Mouse (Mus musculus) kidney, embryonic 16.5 days (tissue): ENCODE measurements at regions not wholly inside any gene's neighbourhood (a gene's known extent, or its start where the extent isn't known, plus 50 kb on each side); places are given as distances from the start of the nearest gene placed in this dataset.

Experiments
- ATAC-seq: fragments of 200-750 bp; cut with Nextera tagmentation; 2 replicates; pipeline ENCODE4 v1.8.0; 2017; ENCODE audit warnings: moderate TSS enrichment; ENCODE audit not compliant: low FRiP score, low TSS enrichment
- H3K27ac ChIP-seq: fragments of 300-500 bp; sonication (generic); 2 replicates; pipeline ENCODE4 v1.5.1; 2014; ENCODE audit warnings: low read length
- H3K27me3 ChIP-seq: fragments of 300-500 bp; sonication (generic); 2 replicates; pipeline ENCODE4 v1.6.1; 2014; ENCODE audit warnings: low read length, control low read depth, mixed read lengths; ENCODE audit not compliant: insufficient read depth
- H3K36me3 ChIP-seq: fragments of 300-500 bp; sonication (generic); 2 replicates; pipeline ENCODE4 v1.6.1; 2014; ENCODE audit warnings: low read length, control low read depth, mixed read lengths; ENCODE audit not compliant: insufficient read depth
- H3K4me1 ChIP-seq: fragments of 300-500 bp; sonication (generic); 2 replicates; pipeline ENCODE4 v1.6.1; 2014; ENCODE audit warnings: low read length, control low read depth, mixed read lengths; ENCODE audit not compliant: insufficient read depth
- H3K4me2 ChIP-seq: fragments of 300-500 bp; sonication (generic); replicated peaks from 2 replicates; pipeline ENCODE4 v1.6.1; 2014; ENCODE audit warnings: low read depth, low read length
- H3K4me3 ChIP-seq: fragments of 300-500 bp; sonication (generic); 2 replicates; pipeline ENCODE4 v1.5.1; 2014; ENCODE audit warnings: mild to moderate bottlenecking, low read length
- H3K9ac ChIP-seq: fragments of 300-500 bp; sonication (generic); replicated peaks from 2 replicates; pipeline ENCODE4 v1.6.1; 2014; ENCODE audit warnings: low read length
- H3K9me3 ChIP-seq: fragments of 300-500 bp; sonication (generic); 2 replicates; pipeline ENCODE4 v1.6.1; 2016; ENCODE audit warnings: low read length, control low read depth
- WGBS: fragments of 180-500 bp; shearing (Covaris S2); extraction: QIAGEN DNeasy Blood & Tissue Kit; methylation state at CpG from one replicate; pipeline ENCODE4 v1.1.7; 2014; 5-methylcytosine and 5-hydroxymethylcytosine counted together

DNA sequence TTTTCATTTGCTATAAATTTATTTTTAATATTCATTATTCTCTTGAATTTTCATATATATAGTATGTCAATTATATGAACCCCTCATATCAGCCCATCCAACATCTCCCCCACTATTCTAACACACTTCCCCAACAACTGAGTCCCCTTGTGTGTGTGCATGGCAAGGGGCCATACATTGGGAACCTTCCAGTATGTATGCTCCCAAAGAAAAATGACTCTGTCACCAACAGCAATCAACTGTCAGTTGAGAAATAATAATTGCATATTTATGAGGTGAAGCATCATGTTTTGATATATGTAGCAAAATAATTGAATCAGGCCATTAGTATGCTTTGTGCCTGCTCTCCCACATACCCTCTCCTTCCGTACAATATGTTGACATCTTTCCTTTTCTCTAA is 474.7 kb downstream of the Pdcd6ip start:
- 82% methylated on average over 1 of the region's 1 CpGs for WGBS
- H3K4me3 ChIP-seq = no peak overlapping the region
- no peaks in the 10 kb centered on the region for H3K4me1 ChIP-seq
- no peak for ATAC-seq
- no peak overlapping the region for H3K9ac ChIP-seq
- no peak overlapping the region for H3K27ac ChIP-seq
- H3K36me3 ChIP-seq = no peaks in the 10 kb centered on the region
- no peaks in the 10 kb centered on the region for H3K27me3 ChIP-seq
- H3K4me2 ChIP-seq = no peak overlapping the region
- no peaks in the 10 kb centered on the region for H3K9me3 ChIP-seq

DNA sequence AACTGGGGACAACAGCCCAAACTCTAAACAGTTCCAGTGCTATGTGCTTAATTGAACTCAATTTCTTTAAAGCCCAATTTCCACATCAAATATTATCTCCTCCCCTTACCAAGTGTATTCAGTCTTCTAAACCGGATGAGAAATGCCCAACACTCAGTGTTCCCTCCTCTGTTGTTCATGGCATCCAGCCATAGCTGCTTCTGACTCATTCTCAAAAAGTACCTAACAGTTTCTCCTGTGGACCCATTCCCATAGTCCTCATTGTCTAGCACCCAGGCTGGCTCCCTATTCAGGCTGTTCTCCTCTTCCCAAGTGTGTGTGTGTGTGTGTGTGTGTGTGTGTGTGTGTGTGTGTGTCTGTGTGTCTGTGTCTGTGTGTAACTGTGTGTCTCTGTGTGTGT is 478.7 kb downstream of the Pdcd6ip start:
- H3K9me3 ChIP-seq = peaks cover 3% of the 10 kb centered on the region; the same call in 1 of the 2 replicates
- ATAC-seq = no peak
- no peak overlapping the region for H3K4me3 ChIP-seq
- no peak overlapping the region for H3K27ac ChIP-seq
- no peaks in the 10 kb centered on the region for H3K27me3 ChIP-seq
- H3K4me1 ChIP-seq = no peaks in the 10 kb centered on the region
- 71% methylated on average over 1 of the region's 1 CpGs for WGBS
- H3K4me2 ChIP-seq = no peak overlapping the region
- no peak overlapping the region for H3K9ac ChIP-seq
- no peaks in the 10 kb centered on the region for H3K36me3 ChIP-seq

DNA sequence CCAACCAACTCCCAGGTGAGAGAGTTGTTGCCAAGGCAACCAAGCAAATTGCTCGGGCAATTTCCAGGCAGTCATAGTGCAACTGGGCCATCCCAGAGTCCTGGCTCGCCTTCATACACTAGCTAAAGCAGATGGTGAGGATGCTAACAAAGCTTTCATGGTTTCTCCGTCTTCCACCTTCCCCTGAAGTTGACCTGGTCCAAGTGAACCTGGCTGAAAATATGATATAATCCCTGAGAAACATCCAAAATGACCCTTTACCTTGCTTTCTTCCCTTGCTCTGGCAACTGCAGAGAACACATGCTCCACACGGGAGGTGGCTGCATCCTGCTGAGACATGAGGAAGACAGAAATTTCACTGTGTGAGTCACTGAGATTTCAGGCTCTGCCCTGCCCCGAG is 494.1 kb downstream of the Pdcd6ip start:
- Histone ChIP-seq H3K9ac (no peak overlapping the region), H3K27ac (no peak overlapping the region), H3K27me3 (no peaks in the 10 kb centered on the region), H3K4me1 (no peaks in the 10 kb centered on the region), H3K36me3 (no peaks in the 10 kb centered on the region), H3K4me2 (no peak overlapping the region), H3K9me3 (no peaks in the 10 kb centered on the region), H3K4me3 (no peak overlapping the region)
- 85% methylated on average over 5 of the region's 5 CpGs for WGBS
- no peak for ATAC-seq

DNA sequence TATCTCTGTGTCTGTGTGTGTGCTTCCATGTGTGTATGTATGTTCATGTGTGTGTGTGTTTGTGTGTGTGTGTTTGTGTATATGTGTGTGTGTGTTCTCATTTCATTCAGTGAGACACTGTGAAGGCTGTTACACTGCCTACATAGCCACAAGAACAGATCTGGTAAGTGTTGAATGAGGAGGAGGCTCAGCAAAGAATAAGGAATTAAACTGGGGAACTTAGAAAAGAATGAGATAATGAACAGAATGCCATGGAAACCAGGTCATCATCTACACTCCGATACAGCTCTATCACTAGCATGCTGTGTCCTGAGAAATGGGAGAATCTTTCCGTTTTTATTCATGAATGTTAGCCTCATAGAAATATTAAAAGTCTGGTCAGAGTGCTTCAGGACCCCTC is 495.7 kb downstream of the Pdcd6ip start:
- H3K9me3 ChIP-seq = no peaks in the 10 kb centered on the region
- no peaks in the 10 kb centered on the region for H3K4me1 ChIP-seq
- H3K4me2 ChIP-seq = no peak overlapping the region
- H3K27ac ChIP-seq = no peak overlapping the region
- no peak for ATAC-seq
- H3K36me3 ChIP-seq = no peaks in the 10 kb centered on the region
- WGBS = 79% methylated on average over 2 of the region's 2 CpGs
- no peak overlapping the region for H3K4me3 ChIP-seq
- no peak overlapping the region for H3K9ac ChIP-seq
- no peaks in the 10 kb centered on the region for H3K27me3 ChIP-seq

DNA sequence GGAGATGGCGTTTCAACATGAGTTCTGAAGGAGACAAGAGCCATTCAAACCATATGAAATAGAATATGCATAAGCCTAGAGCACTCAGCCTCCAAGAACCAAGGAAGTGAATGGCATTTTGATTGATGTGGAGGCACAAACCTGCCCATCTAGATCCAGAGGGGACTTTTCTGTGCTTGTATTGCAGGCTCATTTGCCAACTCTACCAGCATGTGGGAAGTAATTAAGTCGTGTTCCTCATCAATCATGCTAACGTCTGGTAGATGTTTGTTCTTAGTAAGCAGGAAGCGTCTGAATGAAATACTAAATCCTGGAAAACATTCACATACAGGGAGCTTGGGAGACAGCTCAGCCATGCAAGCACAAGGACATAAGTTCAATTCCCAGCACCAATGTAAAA is 499.9 kb downstream of the Pdcd6ip start:
- Histone ChIP-seq H3K27me3 (no peaks in the 10 kb centered on the region), H3K9me3 (no peaks in the 10 kb centered on the region), H3K27ac (no peak overlapping the region), H3K4me1 (no peaks in the 10 kb centered on the region), H3K36me3 (no peaks in the 10 kb centered on the region), H3K9ac (no peak overlapping the region), H3K4me3 (no peak overlapping the region), H3K4me2 (no peak overlapping the region)
- WGBS = 35% methylated on average over 4 of the region's 4 CpGs
- ATAC-seq = no peak

DNA sequence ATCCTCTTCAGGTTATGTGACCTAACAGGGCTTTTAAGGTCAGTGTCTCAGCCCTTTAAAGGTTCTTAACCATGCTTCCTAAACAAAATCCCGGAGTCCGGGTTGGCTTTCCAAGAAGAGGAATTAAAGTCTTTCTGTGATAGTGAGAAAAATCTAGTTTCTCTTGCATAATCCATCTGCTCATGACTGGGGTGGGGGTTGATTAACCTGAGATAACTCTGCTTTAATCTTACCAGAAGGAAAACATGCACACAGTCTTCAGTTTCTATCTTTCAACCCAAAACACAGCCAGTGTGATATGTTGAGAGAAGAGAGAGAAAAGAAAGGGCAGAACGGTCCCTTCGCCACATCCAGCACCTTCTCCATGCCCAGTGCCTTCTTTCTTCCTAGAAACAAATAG is 508.8 kb downstream of the Pdcd6ip start:
- H3K9me3 ChIP-seq = no peaks in the 10 kb centered on the region
- no peak for ATAC-seq
- H3K4me1 ChIP-seq = no peaks in the 10 kb centered on the region
- H3K36me3 ChIP-seq = no peaks in the 10 kb centered on the region
- WGBS = 90% methylated on average over 4 of the region's 4 CpGs
- no peak overlapping the region for H3K4me2 ChIP-seq
- H3K4me3 ChIP-seq = no peak overlapping the region
- no peaks in the 10 kb centered on the region for H3K27me3 ChIP-seq
- no peak overlapping the region for H3K27ac ChIP-seq
- H3K9ac ChIP-seq = no peak overlapping the region

DNA sequence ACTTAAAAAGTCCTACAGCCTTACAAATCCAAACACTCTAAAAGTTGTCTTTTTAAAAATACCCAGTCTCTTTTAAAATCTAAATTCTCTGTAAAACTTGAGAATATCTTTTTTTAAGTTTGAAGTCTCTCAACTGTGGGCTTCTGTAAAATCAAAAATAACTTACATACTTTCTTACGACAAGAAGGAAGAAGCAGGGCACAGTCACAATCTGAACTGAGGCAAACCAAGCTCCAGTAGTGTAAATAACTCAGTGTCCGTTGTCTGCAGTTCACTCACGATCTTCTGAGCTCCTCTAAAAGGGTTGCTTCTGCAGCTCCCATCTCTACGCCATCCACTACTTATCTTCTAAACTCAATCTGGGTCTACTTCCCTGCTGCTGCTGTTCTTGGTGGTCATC is 512.5 kb downstream of the Pdcd6ip start:
- no peaks in the 10 kb centered on the region for H3K9me3 ChIP-seq
- 77% methylated on average over 4 of the region's 4 CpGs for WGBS
- H3K36me3 ChIP-seq = no peaks in the 10 kb centered on the region
- no peaks in the 10 kb centered on the region for H3K4me1 ChIP-seq
- H3K4me3 ChIP-seq = no peak overlapping the region
- no peak overlapping the region for H3K9ac ChIP-seq
- H3K27me3 ChIP-seq = no peaks in the 10 kb centered on the region
- H3K4me2 ChIP-seq = no peak overlapping the region
- no peak for ATAC-seq
- no peak overlapping the region for H3K27ac ChIP-seq

DNA sequence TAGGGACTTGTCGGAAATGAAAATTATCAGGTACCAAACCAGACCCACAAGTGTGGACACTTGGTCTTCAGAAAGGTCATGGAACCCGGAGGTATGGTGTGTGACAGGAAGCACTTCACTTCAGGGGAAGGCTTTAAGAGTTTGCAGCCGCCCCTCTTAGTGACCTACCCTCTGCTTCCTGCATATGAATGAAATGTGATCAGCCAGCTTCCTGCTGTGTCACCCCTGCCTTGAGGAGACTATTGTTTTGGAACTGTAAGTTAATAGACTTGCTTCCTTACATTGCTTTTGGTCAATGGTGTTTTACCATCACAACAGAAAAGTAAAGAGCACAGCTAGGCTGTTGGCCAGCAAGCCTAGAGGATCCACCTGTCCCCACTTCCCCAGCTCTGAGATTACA is 515.3 kb downstream of the Pdcd6ip start:
- no peak overlapping the region for H3K4me2 ChIP-seq
- H3K4me3 ChIP-seq = no peak overlapping the region
- no peaks in the 10 kb centered on the region for H3K4me1 ChIP-seq
- H3K36me3 ChIP-seq = no peaks in the 10 kb centered on the region
- no peak for ATAC-seq
- H3K9ac ChIP-seq = no peak overlapping the region
- H3K27ac ChIP-seq = no peak overlapping the region
- no peaks in the 10 kb centered on the region for H3K27me3 ChIP-seq
- H3K9me3 ChIP-seq = no peaks in the 10 kb centered on the region
- WGBS = 53% methylated on average over 3 of the region's 3 CpGs

DNA sequence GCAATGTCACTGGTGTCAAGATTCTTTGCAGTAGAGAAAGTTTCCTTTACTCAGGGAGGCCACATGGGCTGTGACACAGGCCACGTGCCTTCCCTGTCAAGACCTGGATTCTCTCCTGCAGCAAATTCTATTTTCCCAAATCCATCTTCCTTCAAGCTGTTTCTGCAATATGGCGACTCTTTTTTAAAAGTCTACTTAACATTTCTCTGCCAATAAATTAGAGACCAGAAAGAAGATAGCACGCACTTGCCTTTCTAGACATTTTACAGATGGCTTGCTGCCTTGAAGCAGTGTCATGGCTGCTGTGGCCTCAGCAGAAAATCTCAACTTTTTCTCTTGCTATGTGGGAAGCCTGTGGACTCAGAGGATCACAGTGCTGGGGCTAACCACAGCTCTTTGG is 516.9 kb downstream of the Pdcd6ip start:
- Histone ChIP-seq H3K4me2 (no peak overlapping the region), H3K4me3 (no peak overlapping the region), H3K4me1 (no peaks in the 10 kb centered on the region), H3K9me3 (no peaks in the 10 kb centered on the region), H3K27ac (no peak overlapping the region), H3K36me3 (no peaks in the 10 kb centered on the region), H3K27me3 (no peaks in the 10 kb centered on the region), H3K9ac (no peak overlapping the region)
- WGBS = 76% methylated on average over 3 of the region's 3 CpGs
- ATAC-seq = no peak

DNA sequence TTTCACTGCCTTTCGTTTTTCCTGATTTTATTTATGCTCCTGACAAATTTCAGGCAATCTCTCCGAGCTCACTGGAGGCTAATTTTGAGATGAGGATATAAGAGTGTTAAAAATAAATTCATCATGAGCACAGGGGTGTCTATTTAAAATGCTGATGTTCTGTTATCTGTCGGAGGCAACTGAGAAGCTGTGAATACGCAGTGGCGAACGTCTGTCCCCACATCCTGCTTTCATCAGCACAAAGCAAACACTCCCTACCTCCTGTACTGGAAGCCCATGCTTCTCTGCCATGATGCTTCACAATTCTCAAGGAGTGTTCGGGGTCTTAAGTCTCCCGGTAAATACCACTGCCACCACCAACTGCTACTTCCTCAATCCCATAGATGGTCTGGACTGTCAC is 526.9 kb downstream of the Pdcd6ip start:
- no peak for ATAC-seq
- Histone ChIP-seq H3K27ac (no peak overlapping the region), H3K4me2 (no peak overlapping the region), H3K27me3 (no peaks in the 10 kb centered on the region), H3K36me3 (no peaks in the 10 kb centered on the region), H3K9me3 (no peaks in the 10 kb centered on the region), H3K9ac (no peak overlapping the region), H3K4me3 (no peak overlapping the region), H3K4me1 (no peaks in the 10 kb centered on the region)
- 70% methylated on average over 8 of the region's 8 CpGs for WGBS

DNA sequence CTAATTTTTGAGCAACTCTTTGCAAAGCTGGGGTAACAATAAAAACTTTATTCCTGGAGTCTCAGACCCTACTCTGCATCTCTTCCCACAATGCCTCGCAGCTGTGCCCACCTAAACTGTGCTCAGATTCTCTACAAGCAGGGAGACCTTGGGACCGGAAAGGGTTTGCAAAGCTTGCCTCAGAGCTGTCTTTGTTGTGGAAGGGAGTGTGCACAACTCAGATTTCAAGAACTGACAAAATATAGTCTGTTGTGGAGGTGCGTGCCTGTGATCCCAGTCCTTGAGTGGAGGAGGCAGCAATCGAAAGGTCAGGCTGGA is 530.2 kb downstream of the Pdcd6ip start:
- H3K27me3 ChIP-seq = no peaks in the 10 kb centered on the region
- 65% methylated on average over 4 of the region's 4 CpGs for WGBS
- H3K9ac ChIP-seq = no peak overlapping the region
- no peaks in the 10 kb centered on the region for H3K4me1 ChIP-seq
- no peaks in the 10 kb centered on the region for H3K9me3 ChIP-seq
- H3K4me2 ChIP-seq = no peak overlapping the region
- H3K36me3 ChIP-seq = no peaks in the 10 kb centered on the region
- H3K4me3 ChIP-seq = no peak overlapping the region
- ATAC-seq = no peak
- H3K27ac ChIP-seq = no peak overlapping the region
